ENCODE assay signal across 25 mouse cellular contexts in the genomic region with DNA sequence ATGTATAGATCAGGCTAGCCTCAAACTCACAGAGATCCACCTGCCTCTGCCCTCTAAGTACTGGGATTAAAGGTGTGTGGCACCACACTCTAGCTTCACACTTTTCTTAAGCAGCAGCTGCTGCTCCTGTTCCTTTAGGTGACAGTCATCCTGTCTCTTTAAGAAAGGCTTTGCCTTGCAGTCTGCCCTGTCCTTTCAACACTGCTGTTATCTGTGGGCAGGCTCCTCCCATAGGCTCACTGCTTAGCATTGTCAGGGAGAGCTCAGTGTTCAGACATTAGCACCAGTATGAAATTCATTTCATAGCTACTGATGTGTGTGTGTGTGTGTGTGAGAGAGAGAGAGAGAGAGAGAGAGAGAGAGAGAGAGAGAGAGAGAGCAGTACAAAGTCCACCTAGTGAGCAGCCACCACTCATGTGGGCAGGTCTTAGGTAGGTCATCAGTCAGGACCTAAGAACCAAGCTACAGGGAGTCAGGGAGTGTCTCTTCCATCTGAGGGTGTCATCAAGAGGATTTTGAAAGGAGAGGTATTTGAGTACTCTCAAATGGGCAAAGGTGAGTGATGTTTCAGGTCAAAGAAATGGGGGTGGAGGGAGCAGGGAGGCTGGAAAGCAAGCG. TPM values are rescaled to one million over a fixed set of nuclear protein-coding genes. Genes with fewer than 3 reads are reported as not detected.
DNase-seq lines count a peak whose midpoint lies in the region; ATAC-seq and TF ChIP-seq lines count a peak whose summit lies in the region.
"Had no signal": no experiment of that assay in that cellular context is flagged by ENCODE, and none has a peak within 500 bp of the region (broad histone marks: within the 10 kb centered on the region; RNA-seq: fewer than 3 reads in every experiment).

No protein-coding gene starts in this region.

- 0 out of 2 replicates have a peak, but pooled peaks cover 6% of the 10 kb centered on the region for H3K4me1 ChIP-seq in heart, embryonic 10.5 days
- 0 out of 2 replicates have a peak, but pooled peaks cover 6% of the 10 kb centered on the region for H3K4me1 ChIP-seq in liver, embryonic 15.5 days (replicated peaks)
- no peaks in the 10 kb centered on the region for H3K4me1 ChIP-seq in liver, embryonic 12.5 days
- H3K4me1 ChIP-seq in intestine, postnatal 0 days (replicated peaks; ENCODE audit: control insufficient read depth, insufficient read depth, low read length), result 0 out of 2 replicates have a peak, but pooled peaks cover 11% of the 10 kb centered on the region
- H3K4me1 ChIP-seq: embryonic facial prominence, embryonic 10.5 days; kidney, embryonic 15.5 days; neural tube, embryonic 12.5 days had no signal

- H3K9ac ChIP-seq in liver, embryonic 15.5 days, result no peak overlapping the region
- H3K9ac ChIP-seq in liver, embryonic 12.5 days, result no peak overlapping the region
- no peak overlapping the region for H3K9ac ChIP-seq in intestine, postnatal 0 days (ENCODE audit: low read depth, low read length)
- H3K9ac ChIP-seq: forebrain, postnatal 0 days; hindbrain, embryonic 14.5 days; kidney, embryonic 15.5 days; neural tube, embryonic 12.5 days had no signal

- H3K4me3 ChIP-seq in heart, embryonic 10.5 days, result no peak overlapping the region
- H3K4me3 ChIP-seq in liver, embryonic 15.5 days (replicated peaks), result no peak overlapping the region
- no peak overlapping the region for H3K4me3 ChIP-seq in liver, embryonic 12.5 days
- no peak overlapping the region for H3K4me3 ChIP-seq in intestine, postnatal 0 days (ENCODE audit: low read depth, low read length)
- H3K4me3 ChIP-seq: embryonic facial prominence, embryonic 10.5 days; kidney, embryonic 15.5 days; neural tube, embryonic 12.5 days had no signal

- no peak overlapping the region for H3K4me2 ChIP-seq in liver, embryonic 15.5 days
- no peak overlapping the region for H3K4me2 ChIP-seq in liver, embryonic 12.5 days
- H3K4me2 ChIP-seq in intestine, postnatal 0 days (replicated peaks; ENCODE audit: low read depth), result no peak overlapping the region
- H3K4me2 ChIP-seq: hindbrain, embryonic 14.5 days; kidney, embryonic 15.5 days; neural tube, embryonic 12.5 days had no signal

- 83% methylated on average over 1 of the region's 1 CpGs for WGBS in heart, embryonic 10.5 days
- 54% methylated on average over 1 of the region's 1 CpGs for WGBS in liver, embryonic 15.5 days (ENCODE audit: insufficient replicate concordance)
- WGBS in liver, embryonic 12.5 days (ENCODE audit: insufficient replicate concordance), result 79% methylated on average over 1 of the region's 1 CpGs
- WGBS in intestine, postnatal 0 days, result 48% methylated on average over 1 of the region's 1 CpGs

- no peaks in the 10 kb centered on the region for H3K36me3 ChIP-seq in heart, embryonic 10.5 days
- H3K36me3 ChIP-seq in liver, embryonic 15.5 days (replicated peaks), result peaks cover 5% of the 10 kb centered on the region; the same call in 1 of the 2 replicates
- H3K36me3 ChIP-seq in liver, embryonic 12.5 days, result no peaks in the 10 kb centered on the region; the same call in 1 of the 2 replicates
- 0 out of 2 replicates have a peak, but pooled peaks cover 7% of the 10 kb centered on the region for H3K36me3 ChIP-seq in intestine, postnatal 0 days (ENCODE audit: control insufficient read depth, insufficient read depth)
- H3K36me3 ChIP-seq: embryonic facial prominence, embryonic 10.5 days; neural tube, embryonic 12.5 days had no signal

- H3K27ac ChIP-seq in heart, embryonic 10.5 days, result no peak overlapping the region
- H3K27ac ChIP-seq in liver, embryonic 15.5 days (replicated peaks), result no peak overlapping the region
- no peak overlapping the region for H3K27ac ChIP-seq in liver, embryonic 12.5 days
- H3K27ac ChIP-seq in intestine, postnatal 0 days (ENCODE audit: low read depth, low read length), result no peak overlapping the region
- H3K27ac ChIP-seq: embryonic facial prominence, embryonic 10.5 days; hindbrain, embryonic 14.5 days; kidney, embryonic 15.5 days; neural tube, embryonic 12.5 days had no signal

- H3K27me3 ChIP-seq in heart, embryonic 10.5 days (ENCODE audit: insufficient read depth, poor library complexity, severe bottlenecking), result peaks cover 6% of the 10 kb centered on the region; the same call in 1 of the 2 replicates
- H3K27me3 ChIP-seq in liver, embryonic 15.5 days, result no peaks in the 10 kb centered on the region
- no peaks in the 10 kb centered on the region for H3K27me3 ChIP-seq in liver, embryonic 12.5 days (replicated peaks)
- no peaks in the 10 kb centered on the region for H3K27me3 ChIP-seq in intestine, postnatal 0 days (replicated peaks; ENCODE audit: control insufficient read depth, insufficient read depth, low read length)
- H3K27me3 ChIP-seq: kidney, embryonic 15.5 days; neural tube, embryonic 12.5 days had no signal

- ATAC-seq in liver, embryonic 15.5 days (ENCODE audit: insufficient read depth), result peak; percentile 18; the same call in 1 of the 2 replicates
- ATAC-seq in liver, embryonic 12.5 days, result no peak
- peak; percentile 78 for ATAC-seq in intestine, postnatal 0 days
- ATAC-seq: CD4-positive, CD25-positive, alpha-beta regulatory T cell, adult 4 months; forebrain, postnatal 0 days; inflammation-experienced regulatory T-cells, adult 6 months had no signal

- peak; percentile 53 for DNase-seq in heart, embryonic 10.5 days (ENCODE audit: low spot score)
- DNase-seq in heart, adult 8-10 months (ENCODE audit: low spot score), result no peak
- DNase-seq in embryo, embryonic 9.5 days (ENCODE audit: extremely low spot score), result no peak
- DNase-seq in cerebellum, adult 18-20 months, result no peak
- DNase-seq: cerebellum, adult 9-11 months; forebrain, postnatal 0 days; gastrocnemius, postnatal 14 days; heart, adult 18-20 months; lung, adult 2 months; lung, postnatal 14 days; midbrain, embryonic 14.5 days; right cerebral cortex, postnatal 14 days; spleen, adult 18-20 months; thymus, postnatal 4 days had no signal

- H3K9me3 ChIP-seq in heart, embryonic 10.5 days, result peaks cover 5% of the 10 kb centered on the region
- peaks cover 6% of the 10 kb centered on the region for H3K9me3 ChIP-seq in liver, embryonic 15.5 days (replicated peaks)
- H3K9me3 ChIP-seq in liver, embryonic 12.5 days (replicated peaks), result peaks cover 7% of the 10 kb centered on the region
- no peaks in the 10 kb centered on the region for H3K9me3 ChIP-seq in intestine, postnatal 0 days (ENCODE audit: control insufficient read depth)

- no peak for TF ChIP-seq CTCF in intestine, postnatal 0 days (IDR thresholded peaks at IDR 0.05; ENCODE audit: low read depth)

RNA-seq across cellular contexts. Expression of a gene that starts 19.4 kb away (rescaled TPM):
- polyA plus RNA-seq in heart, embryonic 10.5 days (2016; fragmentation: Nextera tagmentation; extraction: Ambion mirVana), result 0.88 and 2.0 TPM in 2 replicates
- 10 to 100 TPM; 50.2 to 79.0 (median 59.5) TPM for total RNA-seq in heart, adult 8-10 months (2022)
- polyA plus RNA-seq in liver, embryonic 15.5 days (2015; fragmentation: Nextera tagmentation; extraction: Ambion mirVana), result 23.7 and 31.9 TPM in 2 replicates
- 5.7 TPM in 2 replicates for polyA plus RNA-seq in liver, embryonic 12.5 days (2016; fragmentation: Nextera tagmentation; extraction: Ambion mirVana)
- 14.3 and 21.0 TPM in 2 replicates for polyA plus RNA-seq in intestine, postnatal 0 days (2015; fragmentation: Nextera tagmentation; extraction: Ambion mirVana)
- total RNA-seq: common myeloid progenitor, adult 5-6 weeks; megakaryocyte progenitor cell, adult 5-6 weeks had no signal
- polyA plus RNA-seq: inflammation-experienced regulatory T-cells, adult 6 months had no signal

RNA-seq across cellular contexts. Expression of a gene that starts 57.4 kb away (rescaled TPM):
- 50.9 and 54.2 TPM in 2 replicates for polyA plus RNA-seq in heart, embryonic 10.5 days (2016; fragmentation: Nextera tagmentation; extraction: Ambion mirVana)
- 10 to 100 TPM; 27.1 to 38.5 (median 31.0) TPM for total RNA-seq in heart, adult 8-10 months (2022)
- 20.9 and 21.8 TPM in 2 replicates for polyA plus RNA-seq in liver, embryonic 15.5 days (2015; fragmentation: Nextera tagmentation; extraction: Ambion mirVana)
- polyA plus RNA-seq in liver, embryonic 12.5 days (2016; fragmentation: Nextera tagmentation; extraction: Ambion mirVana), result 28.6 and 29.4 TPM in 2 replicates
- 48.6 and 49.9 TPM in 2 replicates for polyA plus RNA-seq in intestine, postnatal 0 days (2015; fragmentation: Nextera tagmentation; extraction: Ambion mirVana)
